Mouse (Mus musculus) thymus, postnatal 14 days (tissue): ENCODE results near the gene Cwc22.

Experiments
- DNase-seq: peaks from one replicate; pipeline ENCODE4 v3.0.0; 2021

Gene Cwc22

DNA sequence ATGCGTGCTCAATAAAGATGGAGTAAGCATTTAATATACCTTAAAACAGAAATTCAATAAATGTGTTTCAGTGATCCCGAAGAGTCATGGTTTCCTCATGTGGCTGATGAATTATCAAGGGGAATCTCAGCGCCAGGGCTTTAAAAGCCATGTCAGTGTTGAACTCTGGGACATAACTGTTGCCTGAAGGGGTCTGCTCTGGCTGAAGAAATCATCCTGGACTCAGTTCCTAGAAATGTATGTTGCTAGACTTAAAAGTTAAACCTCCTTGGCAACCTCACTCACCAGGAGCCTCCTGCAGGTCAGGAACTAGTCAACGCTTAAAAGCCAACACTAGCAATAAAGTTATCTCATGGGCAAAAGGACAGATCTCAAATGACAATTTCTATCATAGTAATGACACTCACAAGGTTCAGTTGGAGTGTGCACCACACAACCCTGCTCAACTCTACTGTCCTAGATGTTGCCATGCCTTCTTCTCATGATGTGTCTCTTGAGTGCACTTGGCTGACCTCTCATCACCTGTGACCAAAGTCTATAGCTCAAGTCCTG, 76.4 kb downstream of the Cwc22 start:
- no peak for DNase-seq

DNA sequence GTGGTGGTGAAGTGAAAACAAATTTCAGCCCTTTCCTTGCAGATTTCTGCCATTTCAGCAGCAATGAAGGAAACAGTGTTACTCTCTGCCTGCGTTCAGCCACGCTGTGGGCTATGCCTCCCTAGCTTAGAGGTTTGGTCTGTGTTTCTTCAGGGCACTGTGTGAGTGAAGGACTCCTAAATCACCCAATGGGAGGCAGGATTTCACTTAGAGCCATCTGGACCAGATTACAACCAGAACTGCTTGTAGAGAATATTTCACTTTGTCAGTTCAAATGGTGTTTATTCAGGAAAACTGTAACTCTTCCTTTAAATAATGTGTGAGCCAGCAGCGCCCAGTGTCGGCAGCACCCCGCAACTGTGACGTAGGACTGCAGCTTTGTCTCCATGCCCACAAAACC, 82.2 kb downstream of the Cwc22 start:
- DNase-seq: no peak

DNA sequence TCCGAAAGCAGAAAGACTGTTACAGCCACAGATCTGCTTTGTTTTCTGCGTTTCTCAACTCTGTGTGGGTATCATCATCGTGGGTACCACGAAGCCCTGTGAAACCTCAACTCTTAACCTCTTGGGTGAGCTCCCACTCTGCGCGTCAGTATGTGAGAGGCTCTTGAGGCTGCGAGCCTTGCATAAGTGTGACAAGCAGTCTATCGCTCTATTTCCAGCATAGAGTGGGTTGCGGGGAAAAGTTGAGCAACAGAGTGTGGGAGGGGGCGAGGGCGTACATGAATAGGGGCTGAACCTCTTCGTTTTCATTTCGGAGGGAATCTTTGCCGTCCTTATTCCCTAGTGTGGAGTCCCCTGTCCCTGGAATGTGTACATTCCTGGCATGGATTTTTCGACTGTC, 82.7 kb downstream of the Cwc22 start:
- DNase-seq: no peak

DNA sequence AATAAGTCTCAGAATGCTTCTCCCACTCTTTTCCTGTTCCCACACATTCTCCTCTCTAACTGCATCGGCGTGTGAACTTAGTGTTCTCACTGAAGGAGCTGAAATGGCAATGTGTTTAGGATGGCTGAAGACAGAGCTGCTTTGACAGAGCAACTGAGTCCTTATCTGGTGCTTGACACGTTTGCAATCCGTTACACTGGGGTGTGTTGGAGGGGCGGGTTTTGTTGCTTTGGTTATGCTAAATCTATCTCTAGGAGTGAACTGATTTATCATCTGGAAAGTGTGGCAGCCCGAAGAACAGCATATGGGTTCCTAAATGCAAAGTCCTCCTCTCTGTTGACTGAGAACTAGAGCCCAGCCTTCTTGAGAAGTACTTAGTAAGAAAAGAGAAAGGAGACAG, 104.7 kb downstream of the Cwc22 start:
- no peak for DNase-seq

DNA sequence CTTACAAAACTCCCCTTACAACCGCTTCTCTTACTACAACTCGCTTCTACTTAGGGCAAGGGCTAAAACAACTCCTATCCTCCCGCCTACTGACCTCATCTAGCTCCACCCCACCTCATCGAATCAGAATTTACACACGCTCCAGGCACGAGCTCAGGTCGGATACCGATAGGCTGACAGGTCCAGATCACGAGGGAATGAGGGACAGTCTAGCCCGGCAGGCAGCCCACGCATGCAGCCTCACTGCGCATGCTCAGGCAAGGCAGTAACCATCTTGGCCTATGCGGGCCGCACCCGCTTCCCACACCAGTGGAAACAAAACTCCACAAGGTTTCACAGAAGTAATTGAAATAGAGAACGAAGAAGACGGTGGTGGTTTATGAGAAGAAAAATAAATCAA, 106.6 kb downstream of the Cwc22 start:
- DNase-seq: no peak

DNA sequence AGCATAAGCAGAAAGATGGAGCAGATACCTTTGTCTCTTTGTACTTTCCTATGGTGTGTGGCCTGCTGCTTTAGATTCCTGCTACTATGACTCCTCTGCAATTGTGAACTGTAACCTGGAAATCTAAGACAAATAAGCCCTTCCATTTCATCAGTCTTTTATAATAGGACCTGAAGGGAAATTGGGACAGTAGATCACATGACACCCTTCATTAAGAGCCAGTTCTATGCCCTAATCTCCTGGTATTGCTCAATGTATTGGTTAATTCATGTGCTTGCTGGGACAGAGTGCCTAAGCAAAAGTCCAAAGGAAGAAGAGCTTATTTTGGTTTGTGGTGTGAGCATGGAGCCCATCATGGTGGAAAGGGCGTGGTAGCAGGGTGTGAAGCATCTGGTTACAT, 107.5 kb downstream of the Cwc22 start:
- DNase-seq: no peak

DNA sequence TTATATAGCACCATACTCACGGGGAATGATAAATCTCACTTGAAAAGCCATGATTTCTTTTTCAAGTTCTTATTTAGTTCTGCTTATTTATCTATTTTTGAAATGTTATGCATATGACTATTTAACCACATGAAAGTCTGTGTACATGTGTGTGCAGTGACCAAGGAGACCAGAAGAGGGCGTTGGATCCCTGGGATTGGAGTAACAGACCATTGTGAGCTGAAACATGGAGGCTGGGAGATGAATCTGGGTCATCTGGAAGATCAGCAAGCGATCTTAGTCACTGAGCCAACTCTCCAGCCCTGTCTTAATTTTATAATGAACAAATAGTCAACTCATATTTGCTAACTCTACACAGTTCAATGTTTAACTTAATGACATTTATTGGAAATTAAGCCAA, 110.4 kb downstream of the Cwc22 start:
- DNase-seq: no peak
